Mouse (Mus musculus): ENCODE results near the gene Ppfia2. TPM values are rescaled to one million over a fixed set of nuclear protein-coding genes. Genes with fewer than 3 reads are reported as not detected.

Ppfia2 gene
- total RNA-seq, 2 experiments from 2014 or later, result 0.45 to 0.49 TPM

DNA sequence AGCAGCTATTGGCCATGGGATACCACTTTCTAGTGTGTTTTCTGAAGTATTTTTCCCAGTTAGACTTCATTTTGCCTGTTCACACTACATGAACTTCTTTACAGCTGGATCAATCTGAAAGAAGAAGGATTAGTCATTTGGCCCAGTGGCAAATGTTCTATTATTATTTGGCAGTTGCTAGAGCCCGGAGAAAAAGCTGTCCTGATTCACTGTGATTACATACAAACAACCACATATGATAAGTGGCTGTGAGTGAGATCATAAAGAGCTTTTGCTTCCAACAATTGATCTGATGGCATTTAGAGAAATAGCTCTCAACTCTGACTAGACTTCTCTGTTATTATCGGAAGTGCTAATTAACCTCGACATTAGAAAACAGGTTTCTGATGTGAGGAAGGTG is 440.0 kb downstream of the Ppfia2 start:
- intact Hi-C loops (cut with DNase I), result no loop called here

DNA sequence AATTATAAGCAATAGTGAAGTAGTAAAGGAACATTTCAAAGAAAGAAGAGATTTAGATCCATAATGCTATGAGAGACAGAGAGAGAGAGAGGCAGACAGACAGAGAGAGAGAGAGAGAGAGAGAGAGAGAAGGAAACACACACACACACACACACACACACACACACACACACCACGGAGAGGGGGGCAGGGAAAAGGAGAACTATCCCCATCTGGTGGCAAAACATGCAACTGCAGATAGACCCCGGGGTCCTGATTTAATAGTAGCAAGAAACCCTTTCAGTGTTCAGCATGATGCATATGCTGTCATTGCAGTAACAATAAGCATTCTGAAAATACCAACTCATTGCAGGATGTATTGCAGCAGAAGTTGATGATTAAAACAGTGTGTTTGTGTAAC is 442.9 kb downstream of the Ppfia2 start:
- DNase-seq, result no peak
- intact Hi-C loops (cut with DNase I), result no loop called here

More for the DNA sequence above, 440.0 kb downstream of the Ppfia2 start:
- no peak for DNase-seq

DNA sequence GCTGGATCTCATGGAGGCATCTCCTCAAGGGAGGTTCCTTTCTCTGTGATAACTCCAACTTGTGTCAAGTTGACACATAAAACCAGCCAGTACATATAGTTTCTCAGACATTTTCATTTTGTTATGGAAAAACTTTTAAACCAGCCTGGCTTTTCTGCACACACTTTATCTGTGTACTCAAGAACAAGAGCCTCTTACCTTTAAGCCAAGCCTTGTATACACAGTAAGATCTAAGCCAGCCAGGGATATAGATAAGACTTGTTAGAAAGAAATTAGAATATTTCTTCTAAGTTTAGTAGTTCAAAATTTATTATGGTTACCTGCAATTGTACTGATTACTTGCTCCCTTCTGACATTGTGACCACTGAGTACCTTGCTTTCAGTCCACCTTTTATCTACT is 444.1 kb downstream of the Ppfia2 start:
- intact Hi-C loops (cut with DNase I), result no loop called here
- no peak for DNase-seq

DNA sequence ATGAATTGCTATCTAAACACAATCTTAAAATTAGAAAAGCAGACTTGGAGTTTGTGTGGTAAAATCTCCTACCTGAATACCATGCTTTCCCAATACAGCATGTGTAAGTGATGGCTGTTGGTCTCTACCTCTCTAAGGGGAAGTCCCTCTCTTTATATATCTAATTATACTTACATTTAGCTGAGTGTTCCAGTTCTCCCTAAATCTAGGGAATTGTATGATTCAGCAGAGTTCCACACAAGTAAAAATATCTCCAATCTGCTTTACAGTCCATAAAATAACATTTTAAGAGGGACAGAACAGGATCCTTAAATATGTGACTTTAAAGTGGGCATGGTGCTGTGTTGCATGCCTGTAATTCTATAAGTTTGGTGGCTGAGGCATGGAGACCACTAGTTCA is 444.7 kb downstream of the Ppfia2 start:
- intact Hi-C loops (cut with DNase I), result no loop called here

DNA sequence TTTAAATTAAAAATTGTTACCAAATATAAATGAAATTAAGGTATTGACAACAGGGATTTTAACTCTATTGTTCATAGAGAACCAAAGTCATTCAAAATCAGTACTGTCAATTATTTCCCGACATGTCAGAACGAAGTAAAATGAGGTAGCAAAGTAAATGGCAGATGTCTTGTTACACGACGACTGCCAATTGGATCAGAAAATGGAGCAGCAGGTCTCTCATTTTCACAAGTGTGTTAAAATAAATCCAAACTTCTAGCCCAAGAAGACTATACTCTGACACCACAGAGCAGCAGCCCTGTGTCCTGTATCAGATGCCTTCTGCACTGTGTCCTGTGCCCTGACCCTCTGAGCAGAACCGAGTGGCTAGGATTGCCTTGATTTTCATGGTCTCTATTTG is 454.2 kb downstream of the Ppfia2 start:
- intact Hi-C loops (cut with DNase I), result no loop called here
- DNase-seq, result no peak

More for the DNA sequence above, 444.7 kb downstream of the Ppfia2 start:
- no peak for DNase-seq

DNA sequence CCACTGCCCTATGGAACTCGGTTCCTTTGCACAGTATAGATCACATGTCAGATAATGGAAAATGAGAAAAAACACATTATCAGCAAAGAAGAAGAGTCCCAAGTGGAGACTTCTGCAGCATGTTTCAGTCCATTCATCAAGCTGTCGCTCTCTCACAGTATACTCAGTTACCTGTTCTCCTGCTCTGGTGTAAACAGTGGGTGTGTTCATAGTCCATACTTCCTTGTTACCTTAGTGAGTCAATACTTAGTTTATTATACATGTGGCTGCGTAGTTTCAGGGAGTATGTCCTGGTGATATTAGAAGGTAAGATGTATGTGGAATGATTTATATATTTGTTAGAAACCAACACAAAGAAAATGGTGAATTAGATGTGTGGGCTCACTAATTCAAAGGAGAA is 454.7 kb downstream of the Ppfia2 start:
- intact Hi-C loops (cut with DNase I), result no loop called here
- DNase-seq, result no peak

DNA sequence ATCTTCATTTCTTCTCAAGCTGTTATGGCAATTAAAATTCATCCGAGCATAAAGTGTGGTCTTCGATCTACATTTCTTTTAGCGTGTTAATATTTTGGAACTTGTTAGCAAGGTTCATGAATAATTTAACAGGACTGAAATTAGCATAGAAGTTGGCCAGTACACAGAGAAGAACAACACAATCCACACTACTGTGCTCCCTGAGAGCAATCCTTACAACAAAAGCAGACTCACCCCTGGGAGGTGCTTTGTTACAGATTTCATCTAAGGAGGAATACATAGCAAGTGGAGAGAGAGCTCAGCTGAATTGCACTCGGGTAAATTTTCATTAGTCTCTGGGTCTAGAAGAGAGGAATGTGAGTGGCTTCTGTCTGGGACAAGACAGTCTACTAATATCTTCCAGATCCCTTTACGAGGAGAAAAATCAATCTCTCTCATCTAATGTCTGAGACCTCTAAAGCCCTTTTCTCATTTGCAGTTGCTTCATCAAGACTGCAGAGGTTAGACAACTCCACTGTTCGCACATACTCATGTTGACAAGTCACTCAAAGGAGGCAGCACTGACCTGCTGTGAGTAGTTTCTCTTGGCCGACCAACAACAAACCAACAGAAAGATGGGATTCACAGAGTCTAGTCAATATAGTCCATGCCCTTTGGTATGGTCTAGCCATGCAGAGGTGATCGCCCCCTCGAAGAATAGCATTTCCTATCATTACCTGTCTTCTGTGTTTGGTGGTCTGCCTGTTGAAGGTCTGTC is 458.6 kb downstream of the Ppfia2 start:
- intact Hi-C loops (cut with DNase I), result no loop called here
- DNase-seq, result no peak

DNA sequence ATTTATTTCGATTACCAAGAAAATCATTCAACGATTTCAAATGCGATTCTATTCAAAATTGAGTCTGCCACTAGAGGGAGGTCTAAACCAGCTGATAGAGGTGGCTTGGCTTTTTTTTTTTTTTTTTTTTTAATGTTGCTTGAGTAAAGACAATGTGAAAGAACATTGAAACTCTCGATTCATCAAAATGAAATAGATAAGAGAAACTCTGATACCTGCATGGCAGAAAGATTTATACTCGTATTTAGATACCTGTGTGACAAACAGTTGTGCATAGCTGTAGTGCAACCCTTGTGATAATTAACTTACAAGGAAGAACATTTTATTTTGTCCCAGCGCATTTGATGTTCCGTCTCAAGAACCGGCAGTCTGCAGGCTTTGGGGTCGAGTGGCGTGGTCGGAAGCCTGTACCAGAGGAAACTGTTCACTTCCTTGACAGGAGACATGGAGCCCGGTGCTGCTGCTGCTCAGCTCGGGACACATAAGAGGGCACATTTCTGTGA is 462.5 kb downstream of the Ppfia2 start:
- DNase-seq, result peak in 1 of 2 experiments; percentile 5
- intact Hi-C loops (cut with DNase I), result loop anchor here (5.0 kb wide), 1 partner anchor 460 kb away; no protein-coding TSS in a partner anchor

DNA sequence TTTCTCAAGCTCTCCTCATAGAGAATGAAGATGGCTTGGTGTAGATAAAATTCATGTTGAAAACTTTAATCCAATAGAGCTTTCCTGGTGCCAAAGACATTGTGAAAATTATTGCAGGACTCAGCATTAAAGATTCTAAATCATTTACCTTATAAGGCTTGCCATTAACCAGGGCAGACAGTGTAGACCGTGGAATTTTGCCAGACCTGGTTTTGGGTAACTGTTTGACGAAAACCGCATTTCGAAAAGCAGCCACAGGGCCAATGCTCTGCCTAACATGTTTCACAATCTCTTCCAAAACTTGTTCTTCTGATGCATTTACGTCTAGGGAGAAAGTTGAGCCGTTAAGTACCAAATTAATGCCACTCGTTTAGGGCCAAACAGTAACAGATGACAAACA is 466.9 kb downstream of the Ppfia2 start:
- DNase-seq, result no peak
- intact Hi-C loops (cut with DNase I), result no loop called here

DNA sequence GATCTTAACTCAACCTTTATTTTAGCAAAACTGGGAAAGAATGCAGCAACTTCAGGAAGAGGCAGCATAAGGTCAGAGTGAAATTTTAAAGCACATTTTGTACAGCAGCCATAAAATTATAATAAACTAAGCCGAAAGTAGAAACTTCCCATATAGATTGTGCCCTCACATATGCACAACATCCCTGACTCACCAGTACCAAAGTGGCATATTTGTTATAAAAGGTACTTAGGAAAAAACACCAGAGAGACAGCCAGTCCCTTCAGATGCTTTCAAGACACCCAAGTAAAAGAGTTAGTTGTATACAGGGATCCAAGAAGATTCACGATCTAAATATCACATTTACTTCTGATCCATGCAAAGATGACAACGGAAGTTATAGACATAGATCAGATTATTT is 468.7 kb downstream of the Ppfia2 start:
- intact Hi-C loops (cut with DNase I), result no loop called here
- DNase-seq, result no peak

DNA sequence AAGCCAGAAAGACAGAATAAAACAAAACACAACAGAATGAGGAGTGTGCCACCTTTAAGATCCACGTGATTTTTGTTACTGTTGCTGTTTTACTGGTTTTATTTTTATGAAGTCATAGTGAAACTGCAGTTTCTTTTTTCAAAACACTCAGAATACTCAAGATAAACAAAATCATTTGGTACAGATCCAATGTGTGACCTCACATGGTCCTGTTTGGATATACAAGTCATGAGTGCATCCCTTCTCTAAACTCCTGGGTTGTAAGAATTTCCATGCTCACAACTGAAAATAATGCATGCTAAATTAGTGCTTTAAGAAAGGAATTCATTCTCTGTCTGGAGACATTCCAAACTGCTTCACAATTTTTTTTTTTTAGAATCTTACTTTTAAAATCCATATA is 469.3 kb downstream of the Ppfia2 start:
- intact Hi-C loops (cut with DNase I), result no loop called here
- no peak for DNase-seq

DNA sequence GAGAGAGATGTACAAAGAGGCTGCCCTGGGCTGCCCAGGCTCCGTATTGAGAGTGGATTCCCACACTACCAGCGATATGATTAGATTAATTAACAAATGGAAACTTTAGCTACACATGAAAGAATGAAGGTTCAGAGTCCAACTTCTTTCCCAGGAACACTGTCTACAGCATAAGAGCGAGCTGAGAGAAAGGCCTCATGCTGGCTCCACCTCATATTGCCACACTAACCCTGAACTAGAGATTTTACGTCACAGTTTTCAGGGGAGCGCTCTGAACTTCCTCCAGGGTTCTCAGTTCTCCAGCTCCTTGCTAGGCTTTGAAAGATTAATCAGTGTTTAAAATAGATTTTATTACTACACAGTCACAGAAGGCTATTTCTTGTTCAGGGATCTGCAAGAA is 471.2 kb downstream of the Ppfia2 start:
- DNase-seq, result no peak
- intact Hi-C loops (cut with DNase I), result no loop called here

DNA sequence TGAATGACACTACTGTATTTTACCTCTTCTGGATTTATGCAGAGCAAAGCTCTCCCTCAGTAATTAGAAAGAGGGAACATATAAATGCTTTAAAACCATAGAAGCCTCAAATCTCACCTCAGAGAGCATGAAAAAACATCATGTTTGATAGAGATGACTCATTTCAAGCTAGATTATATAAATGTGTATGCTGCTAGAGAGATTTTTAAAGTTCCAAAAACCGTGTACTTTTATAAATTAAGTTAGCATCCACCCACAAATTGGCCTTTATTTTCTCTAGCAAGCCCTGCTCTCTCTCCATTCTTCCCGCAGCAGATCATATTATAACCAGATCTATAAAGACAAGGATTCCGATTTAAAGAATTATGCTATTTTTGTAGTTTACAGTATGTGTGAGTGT is 488.9 kb downstream of the Ppfia2 start:
- DNase-seq, result no peak
- intact Hi-C loops (cut with DNase I), result no loop called here

DNA sequence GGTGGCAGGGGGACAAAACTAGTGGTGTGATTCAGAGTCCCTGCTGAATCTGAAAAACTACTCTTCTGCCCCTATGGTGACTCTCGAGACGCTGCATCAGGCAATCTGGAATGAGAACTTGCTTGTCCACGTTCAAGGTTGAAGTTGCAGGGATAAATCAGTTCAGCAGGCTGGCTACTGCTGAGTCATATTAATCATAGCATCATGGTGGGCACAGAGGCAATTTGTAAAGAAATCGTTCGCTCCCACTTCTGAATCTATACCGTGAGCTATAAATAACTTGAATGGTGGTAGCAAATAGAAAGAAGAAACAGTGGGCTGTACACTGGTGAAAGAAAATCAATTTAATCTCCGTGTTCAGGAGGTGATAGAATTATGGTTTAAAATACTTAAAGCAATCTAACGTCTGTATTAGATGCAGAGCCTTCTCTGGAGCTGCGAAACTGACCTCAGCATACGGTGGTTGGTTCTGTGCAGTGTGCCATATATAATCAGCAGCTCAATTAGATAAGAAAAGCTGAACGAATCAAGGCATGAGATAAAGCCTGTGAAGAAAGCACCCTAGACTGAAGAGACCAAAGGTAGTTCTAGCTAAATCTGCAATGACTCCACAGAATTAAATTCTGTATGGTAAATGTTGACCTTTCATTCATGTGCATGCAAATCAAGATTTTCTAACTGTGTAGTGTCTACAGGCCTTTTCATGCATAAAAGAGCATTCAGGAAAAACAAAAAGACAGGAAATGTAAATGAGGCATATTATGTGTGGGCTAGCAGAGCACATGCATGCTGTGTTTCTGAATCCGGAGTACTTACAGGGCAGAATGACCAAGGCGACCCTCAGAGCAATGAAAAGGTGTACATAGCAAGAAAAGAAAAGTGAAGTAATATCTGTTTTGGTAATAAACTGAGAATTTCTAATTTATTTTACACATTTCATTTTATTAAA is 505.3 kb downstream of the Ppfia2 start:
- intact Hi-C loops (cut with DNase I), result no loop called here
- DNase-seq, result no peak
